Mouse (Mus musculus) myocyte (in vitro differentiated cells): ENCODE results near the gene Slc25a26. TPM values are rescaled to one million over a fixed set of nuclear protein-coding genes. Genes with fewer than 3 reads are reported as not detected.

Experiments used
- H3K27me3 ChIP-seq: one replicate; pipeline ENCODE4 v1.6.1; 2011; ENCODE audit not compliant: control insufficient read depth, insufficient read depth, insufficient read length
- H3K36me3 ChIP-seq: one replicate; pipeline ENCODE4 v1.6.1; 2011; ENCODE audit not compliant: control insufficient read depth, insufficient read depth
- H3K4me2 ChIP-seq: one replicate; pipeline ENCODE4 v1.6.1; 2011; ENCODE audit warnings: low read depth, control low read depth
- H3K4me3 ChIP-seq: one replicate; pipeline ENCODE4 v1.5.1; 2011; ENCODE audit warnings: mild to moderate bottlenecking, control low read depth, moderate library complexity
- H3K79me2 ChIP-seq: one replicate; pipeline ENCODE4 v1.6.1; 2011; ENCODE audit not compliant: control insufficient read depth, insufficient read depth
- H3ac ChIP-seq: one replicate; pipeline ENCODE4 v1.6.1; 2011; ENCODE audit not compliant: control insufficient read depth, insufficient read length
- CEBPB ChIP-seq: IDR thresholded peaks from 2 replicates; pipeline ENCODE4 v1.6.1; 2011; ENCODE audit warnings: mild to moderate bottlenecking, moderate library complexity; ENCODE audit not compliant: poor library complexity, insufficient read depth, severe bottlenecking
- E2F4 ChIP-seq: IDR thresholded peaks from one replicate; pipeline ENCODE4 v1.6.1; 2011; ENCODE audit warnings: mild to moderate bottlenecking, control low read depth, moderate library complexity; ENCODE audit not compliant: insufficient read depth
- MAX ChIP-seq: IDR thresholded peaks from one replicate; pipeline ENCODE4 v1.6.1; 2011; ENCODE audit warnings: low read depth, mild to moderate bottlenecking, control low read depth
- MYOD1 ChIP-seq, 3 experiments: IDR thresholded peaks; one replicate each; pipeline ENCODE4 v1.6.1; 2011; ENCODE audit warnings: control low read depth in 2 of 3, low read depth in 2 of 3, mild to moderate bottlenecking in 2 of 3, moderate library complexity in 1 of 3; ENCODE audit not compliant: insufficient read length in 2 of 3, control insufficient read depth in 1 of 3
- MYOG ChIP-seq, 3 experiments: IDR thresholded peaks; one replicate each; pipeline ENCODE4 v1.6.1; 2011; ENCODE audit warnings: control low read depth in 2 of 3, low read depth in 2 of 3, mild to moderate bottlenecking in 2 of 3; ENCODE audit not compliant: insufficient read length in 2 of 3, control insufficient read depth in 1 of 3, insufficient read depth in 1 of 3
- POLR2A ChIP-seq: IDR thresholded peaks from one replicate; pipeline ENCODE4 v1.6.1; 2011; ENCODE audit warnings: low read depth, mild to moderate bottlenecking, control low read depth, moderate library complexity; ENCODE audit not compliant: insufficient read length
- POLR2AphosphoS2 ChIP-seq: IDR thresholded peaks from one replicate; pipeline ENCODE4 v1.6.1; 2011; ENCODE audit warnings: low read depth, control low read depth; ENCODE audit not compliant: insufficient read length
- REST ChIP-seq: IDR thresholded peaks from one replicate; pipeline ENCODE4 v1.6.1; 2011; ENCODE audit warnings: mild to moderate bottlenecking, control low read depth, moderate library complexity; ENCODE audit not compliant: insufficient read depth, insufficient read length
- SRF ChIP-seq: IDR thresholded peaks from one replicate; pipeline ENCODE4 v1.6.1; 2011; ENCODE audit warnings: low read depth; ENCODE audit not compliant: control insufficient read depth, insufficient read length
- TCF12 ChIP-seq: IDR thresholded peaks from one replicate; pipeline ENCODE4 v1.6.1; 2011; ENCODE audit warnings: mild to moderate bottlenecking, control low read depth; ENCODE audit not compliant: poor library complexity, insufficient read depth, severe bottlenecking
- TCF3 ChIP-seq: IDR thresholded peaks from one replicate; pipeline ENCODE4 v1.6.1; 2011; ENCODE audit warnings: low read depth, control low read depth; ENCODE audit not compliant: insufficient read length
- USF1 ChIP-seq: IDR thresholded peaks from one replicate; pipeline ENCODE4 v1.6.1; 2011; ENCODE audit warnings: low read depth, mild to moderate bottlenecking, control low read depth, moderate library complexity
- polyA plus RNA-seq: library from polyadenylated mRNA; unstranded; fragments of >200 nt; fragmentation: generic; extraction: Trizol; gene quantifications from one replicate; pipeline ENCODE4 v1.2.1, GENCODE M21; 2012; ENCODE audit warnings: missing spikeins

The Slc25a26 gene
- polyA plus RNA-seq, 1 experiment = 4.7 TPM

GRCm38 (mm10) chr6:94540615-94541014 is 40.5 kb downstream of the Slc25a26 start:
- Histone ChIP-seq H3K27me3 (no peaks in the 10 kb centered on the region), H3ac (no peak overlapping the region), H3K4me2 (no peak overlapping the region), H3K36me3 (no peaks in the 10 kb centered on the region), H3K4me3 (no peak overlapping the region), H3K79me2 (no peaks in the 10 kb centered on the region)
- TF ChIP-seq TCF3 (no peak), MAX (no peak), E2F4 (no peak), POLR2A (no peak), MYOD1 (IDR thresholded peaks at IDR 0.05; ENCODE audit: control insufficient read depth in 1 of 3, insufficient read length in 2 of 3, low read depth in 2 of 3) (no peak), USF1 (no peak), POLR2AphosphoS2 (no peak), CEBPB (no peak), REST (no peak), TCF12 (no peak)

GRCm38 (mm10) chr6:94541133-94541532 is 41.0 kb downstream of the Slc25a26 start:
- Histone ChIP-seq H3ac (no peak overlapping the region), H3K36me3 (no peaks in the 10 kb centered on the region), H3K27me3 (no peaks in the 10 kb centered on the region), H3K79me2 (no peaks in the 10 kb centered on the region), H3K4me2 (no peak overlapping the region), H3K4me3 (no peak overlapping the region)
- TF ChIP-seq POLR2AphosphoS2 = no peak
- TF ChIP-seq E2F4 = no peak

GRCm38 (mm10) chr6:94541854-94542253 is 41.7 kb downstream of the Slc25a26 start:
- Histone ChIP-seq H3ac (no peak overlapping the region), H3K27me3 (no peaks in the 10 kb centered on the region), H3K4me3 (no peak overlapping the region), H3K36me3 (no peaks in the 10 kb centered on the region), H3K79me2 (no peaks in the 10 kb centered on the region), H3K4me2 (no peak overlapping the region)
- TF ChIP-seq E2F4 = no peak
- TF ChIP-seq POLR2A = no peak
- TF ChIP-seq TCF3 = no peak
- TF ChIP-seq MYOD1 (IDR thresholded peaks at IDR 0.05; ENCODE audit: control insufficient read depth in 1 of 3, insufficient read length in 2 of 3, low read depth in 2 of 3) = no peak
- TF ChIP-seq POLR2AphosphoS2 = no peak

- Histone ChIP-seq H3ac (no peak overlapping the region), H3K4me2 (no peak overlapping the region), H3K27me3 (no peaks in the 10 kb centered on the region), H3K4me3 (no peak overlapping the region), H3K79me2 (no peaks in the 10 kb centered on the region), H3K36me3 (no peaks in the 10 kb centered on the region)
- no peak for TF ChIP-seq SRF
- TF ChIP-seq TCF12 = no peak
- no peak for TF ChIP-seq POLR2A
- no peak for TF ChIP-seq REST
- TF ChIP-seq E2F4 = no peak
- TF ChIP-seq USF1 = no peak
- no peak for TF ChIP-seq MYOG (IDR thresholded peaks at IDR 0.05; ENCODE audit: control insufficient read depth in 1 of 3, insufficient read depth in 1 of 3, insufficient read length in 2 of 3, low read depth in 2 of 3)
- no peak for TF ChIP-seq MYOD1 (IDR thresholded peaks at IDR 0.05; ENCODE audit: control insufficient read depth in 1 of 3, insufficient read length in 2 of 3, low read depth in 2 of 3)
- TF ChIP-seq CEBPB = no peak
- TF ChIP-seq POLR2AphosphoS2 = no peak
Measured at GRCm38 (mm10) chr6:94543902-94544840, 44.0 kb downstream of the Slc25a26 start.

- no peaks in the 10 kb centered on the region for H3K36me3 ChIP-seq
- no peaks in the 10 kb centered on the region for H3K27me3 ChIP-seq
- H3K79me2 ChIP-seq = no peaks in the 10 kb centered on the region
- no peak overlapping the region for H3K4me2 ChIP-seq
- no peak overlapping the region for H3ac ChIP-seq
- no peak for TF ChIP-seq SRF
- TF ChIP-seq POLR2A = no peak
- TF ChIP-seq TCF3 = no peak
- H3K4me3 ChIP-seq = no peak overlapping the region
Measured at GRCm38 (mm10) chr6:94547239-94547638, 47.1 kb downstream of the Slc25a26 start.

GRCm38 (mm10) chr6:94550298-94550697 is 50.2 kb downstream of the Slc25a26 start:
- Histone ChIP-seq H3K79me2 (no peaks in the 10 kb centered on the region), H3K4me2 (no peak overlapping the region), H3ac (no peak overlapping the region), H3K36me3 (no peaks in the 10 kb centered on the region), H3K4me3 (no peak overlapping the region), H3K27me3 (no peaks in the 10 kb centered on the region)
- TF ChIP-seq MYOD1 (IDR thresholded peaks at IDR 0.05; ENCODE audit: control insufficient read depth in 1 of 3, insufficient read length in 2 of 3, low read depth in 2 of 3) = peak in 1 of 3 experiments; percentile 28
- peak in 1 of 3 experiments; percentile 36 for TF ChIP-seq MYOG (IDR thresholded peaks at IDR 0.05; ENCODE audit: control insufficient read depth in 1 of 3, insufficient read depth in 1 of 3, insufficient read length in 2 of 3, low read depth in 2 of 3)
- TF ChIP-seq SRF = no peak
